Mouse (Mus musculus) adrenal gland, postnatal 10 days (tissue): ENCODE data around the gene E130116L18Rik. TPM values are rescaled to one million over a fixed set of nuclear protein-coding genes. Genes with fewer than 3 reads are reported as not detected.
"Not testable (repeated sequence)": the region's sequence is repeated elsewhere in the genome, so short reads cannot be mapped to it uniquely, and the experiment has no call there.

Source experiments
- DNase-seq: peaks from one replicate; pipeline ENCODE4 v3.0.0; 2021; ENCODE audit warnings: mixed read lengths
- long read RNA-seq, 2 experiments: library from polyadenylated mRNA; stranded (forward); transcript quantifications; one replicate each; pipeline ENCODE4 v2.0.0; 2021
- total RNA-seq, 2 experiments: library from RNA; stranded (reverse); gene quantifications; 2 replicates each; pipeline ENCODE4 v1.2.3; 2021

The E130116L18Rik gene
- not detected for total RNA-seq
- long read RNA-seq, experiment 1 = 0 reads
- long read RNA-seq, experiment 2 = 0 reads

DNA sequence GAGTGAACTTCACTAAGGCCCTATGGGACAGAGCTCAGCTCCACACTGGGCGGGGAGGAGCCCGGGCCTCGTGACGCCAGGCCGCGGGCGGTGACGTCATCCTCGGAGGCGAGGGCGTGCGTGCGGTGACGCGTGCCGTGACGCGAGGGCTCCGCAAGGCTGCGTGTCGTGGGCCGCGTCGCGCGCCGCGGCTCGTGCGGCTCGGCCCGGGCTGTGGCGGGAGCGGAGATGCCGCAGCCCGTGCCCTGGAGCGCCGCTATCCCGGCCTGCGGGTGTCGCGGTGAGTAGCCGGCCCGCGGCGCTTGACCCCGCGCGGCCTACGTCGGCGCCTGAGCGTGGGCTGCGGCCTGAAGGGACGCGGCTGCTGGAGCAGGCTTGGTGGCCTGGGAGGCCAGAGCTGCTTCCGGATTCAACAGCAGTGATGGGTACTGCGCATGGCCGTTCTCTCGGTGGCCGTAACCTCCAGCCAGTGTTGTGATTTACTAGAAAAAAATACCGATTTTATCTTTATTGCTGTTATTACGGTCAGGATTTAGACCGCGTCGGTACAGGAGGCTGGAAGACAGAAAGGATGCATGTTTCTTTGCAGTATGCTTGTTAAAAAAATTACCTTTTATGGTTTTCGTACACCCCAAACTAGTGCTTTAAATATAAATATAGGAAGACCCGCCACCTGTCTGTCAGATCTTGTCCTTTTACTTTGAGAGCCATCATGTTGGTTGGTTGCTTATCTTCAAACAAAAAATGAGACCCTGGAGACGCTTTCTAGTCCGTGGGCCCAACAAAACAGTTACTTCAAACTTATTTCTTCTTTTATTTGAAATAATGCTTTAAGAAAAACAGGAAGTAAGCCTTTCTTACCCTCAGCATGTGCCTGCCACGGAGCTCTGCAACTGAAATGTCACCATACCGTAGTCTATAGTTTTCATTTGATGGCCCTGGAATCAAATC lies at the start of gene E130116L18Rik:
E130116L18Rik (minus strand) TSS at position 402 of the 951 bp plus-strand sequence.
- DNase-seq = peak; percentile 94

DNA sequence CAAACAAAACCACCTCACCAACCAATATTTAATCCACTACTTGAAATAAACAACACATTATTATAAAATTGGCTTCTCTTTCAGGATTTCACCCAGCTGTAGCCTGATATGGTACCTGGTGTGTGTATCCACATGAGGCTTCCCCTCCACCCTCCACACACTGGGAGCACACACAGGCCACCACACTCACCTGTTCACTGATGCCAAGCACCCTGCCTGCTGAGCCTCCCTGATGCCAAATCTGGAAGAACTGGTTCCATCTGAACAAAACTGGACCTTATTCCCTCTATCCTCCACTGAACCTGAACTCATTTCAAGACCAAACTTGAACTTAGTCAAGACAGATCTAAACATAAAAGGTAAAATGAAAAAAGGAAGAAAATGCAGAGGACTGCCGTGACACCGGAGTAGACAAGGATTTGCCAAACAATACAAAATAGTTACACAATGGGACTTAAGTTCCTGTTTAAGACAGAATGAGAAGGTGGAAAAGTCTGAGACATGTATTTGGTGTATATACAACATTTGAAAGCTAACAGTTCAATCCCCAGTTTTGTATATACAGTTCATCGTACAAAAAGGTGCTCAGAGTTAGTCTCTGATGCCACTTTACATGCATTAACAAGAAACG lies 45.4 kb upstream of the E130116L18Rik start:
- DNase-seq = no peak

DNA sequence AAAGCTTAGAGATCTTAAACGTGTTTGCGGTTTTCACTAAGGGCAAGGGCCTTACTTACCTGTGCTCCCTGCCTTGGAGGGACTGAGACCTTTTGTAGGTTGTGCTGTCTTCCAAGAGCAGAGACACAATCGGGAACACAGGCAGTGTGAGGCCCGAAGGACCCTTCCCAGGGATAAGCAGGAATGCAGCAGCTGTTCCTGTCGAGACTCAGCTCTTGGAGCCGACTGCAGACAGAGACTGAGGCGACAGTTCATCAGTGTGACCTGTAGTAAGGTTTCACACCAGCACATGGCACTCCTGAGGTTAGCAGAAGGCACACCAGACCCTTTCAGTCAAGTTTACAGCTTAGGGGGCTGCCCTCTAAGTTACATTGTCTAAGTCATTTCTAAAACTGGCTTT lies 39.3 kb upstream of the E130116L18Rik start:
- no peak for DNase-seq

DNA sequence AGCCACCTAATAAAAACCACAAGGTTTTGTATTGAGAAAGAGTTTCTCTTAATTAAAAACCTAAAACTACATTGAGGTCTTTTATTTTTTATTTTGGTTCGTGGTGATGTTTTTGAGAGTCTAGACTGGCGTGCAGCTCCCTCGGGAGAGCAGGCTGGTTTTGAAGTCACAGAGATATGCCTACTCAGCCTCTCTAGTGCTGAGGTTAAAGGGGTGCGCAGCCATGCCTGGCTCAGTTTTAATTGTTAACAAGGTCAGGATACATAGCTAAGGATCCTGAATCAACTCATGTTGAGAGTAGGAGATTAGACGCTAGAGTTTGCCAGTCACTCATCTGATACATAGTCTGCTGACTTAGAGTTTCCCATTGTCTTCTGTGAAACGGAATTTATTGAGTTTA lies 38.5 kb upstream of the E130116L18Rik start:
- no peak for DNase-seq

DNA sequence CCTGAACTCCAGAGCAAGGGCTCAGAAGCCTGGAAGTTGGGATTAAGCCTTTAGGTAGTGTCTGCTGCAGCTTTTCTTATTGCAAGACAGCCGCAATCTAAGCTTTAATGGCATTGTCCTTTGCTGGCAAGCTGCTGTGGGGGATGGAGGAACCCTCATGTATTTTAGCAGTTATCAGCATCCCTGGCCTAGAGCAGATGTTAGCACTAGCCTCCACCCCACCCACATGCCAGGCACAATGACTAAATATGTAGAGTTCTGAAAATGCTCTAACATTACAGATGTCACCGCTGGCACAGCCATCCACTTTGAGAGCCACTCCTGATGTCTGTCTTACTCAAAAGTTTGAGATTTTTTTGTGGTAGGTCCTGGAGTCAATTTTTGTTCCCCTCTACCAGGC lies 33.7 kb upstream of the E130116L18Rik start:
- no peak for DNase-seq

DNA sequence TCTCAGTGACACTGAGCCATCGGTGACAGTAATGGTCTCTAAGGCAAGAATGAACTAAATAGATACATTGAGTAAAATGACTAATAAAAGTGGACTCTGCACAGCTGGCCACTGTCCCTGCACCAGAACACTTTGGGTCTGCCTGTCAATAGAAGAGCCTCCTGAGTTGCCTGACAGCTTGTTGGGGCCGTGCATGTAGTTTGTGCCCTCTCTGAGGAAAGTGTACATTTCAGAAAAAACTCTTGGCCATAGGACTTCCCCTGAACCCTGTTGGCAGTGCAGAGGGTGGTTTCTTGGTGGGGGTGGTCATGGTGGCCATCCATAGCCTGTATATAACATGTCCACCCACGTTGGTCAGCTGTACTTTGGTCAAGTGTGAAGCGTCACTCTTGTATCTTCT lies 31.5 kb upstream of the E130116L18Rik start:
- no peak for DNase-seq

DNA sequence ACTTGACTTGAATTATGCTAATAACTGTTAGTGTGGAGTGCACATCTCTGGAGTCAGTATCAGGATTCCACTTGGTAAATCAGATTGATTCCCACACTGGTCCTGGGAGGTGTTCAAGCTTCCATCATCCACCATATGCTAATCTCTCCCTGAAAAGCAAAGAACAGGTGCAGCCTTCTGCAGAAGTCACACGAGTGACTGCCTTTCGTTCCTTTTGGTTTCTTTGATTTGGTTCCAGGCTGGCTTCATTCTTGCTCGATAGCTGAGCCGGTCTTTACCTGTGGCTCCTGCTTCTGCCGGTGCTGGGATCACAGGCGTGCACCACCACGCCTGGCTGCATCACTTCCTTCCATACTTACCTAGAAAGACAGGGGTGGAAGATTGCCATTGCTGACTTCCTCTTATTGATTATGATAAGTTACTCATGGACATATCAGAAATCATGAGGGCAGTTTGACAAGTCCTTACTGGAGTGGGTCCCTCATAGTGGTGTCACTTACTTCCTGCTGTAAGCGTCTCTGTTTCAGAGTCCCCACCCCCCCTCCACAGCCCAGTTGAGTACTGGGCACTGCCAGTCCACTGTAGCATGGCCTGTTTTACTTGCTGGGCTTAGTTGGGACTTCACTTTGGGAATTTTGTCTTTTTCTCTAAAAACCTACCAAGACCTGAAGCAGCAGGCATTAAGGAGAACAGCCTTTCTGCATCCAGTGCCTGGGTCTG lies 30.0 kb upstream of the E130116L18Rik start:
- no peak for DNase-seq

DNA sequence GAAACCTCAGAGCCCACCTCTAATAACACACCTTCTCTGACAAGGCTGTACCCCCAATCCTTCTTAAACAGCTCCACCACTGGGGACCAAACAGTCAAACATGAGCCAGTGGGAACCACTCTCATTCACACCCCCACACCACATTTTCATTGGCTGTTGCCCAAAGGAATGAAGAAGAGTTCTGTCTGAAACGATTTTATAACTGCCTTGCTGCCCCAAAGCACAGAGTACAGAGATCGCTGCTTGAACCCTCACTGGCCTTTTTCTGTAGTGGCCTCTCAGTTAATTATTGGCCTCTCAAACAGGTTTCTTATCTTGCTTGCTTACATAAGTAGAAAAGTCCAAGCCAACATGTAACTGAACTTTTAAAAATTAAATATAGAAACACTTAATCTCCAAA lies 29.5 kb upstream of the E130116L18Rik start:
- DNase-seq = no peak

DNA sequence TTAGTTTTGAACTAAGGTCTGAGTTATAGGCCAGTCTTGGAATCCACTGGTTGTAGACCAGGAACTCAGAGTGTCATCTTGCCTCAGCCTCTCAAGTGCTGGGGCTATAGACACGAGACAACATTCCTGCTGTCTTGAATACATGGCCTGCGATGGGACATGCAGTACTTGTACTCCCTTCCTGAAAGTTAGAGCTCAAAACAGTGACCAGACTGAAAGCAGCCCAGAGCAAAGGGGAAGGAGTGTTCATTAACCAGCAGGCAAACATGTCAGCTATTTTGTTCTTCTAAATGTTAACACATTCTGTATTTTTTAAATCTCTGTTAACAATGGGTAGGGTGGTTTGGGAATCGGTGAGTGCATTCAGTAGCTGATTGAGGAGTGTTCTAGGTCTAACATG lies 24.1 kb upstream of the E130116L18Rik start:
- no peak for DNase-seq

DNA sequence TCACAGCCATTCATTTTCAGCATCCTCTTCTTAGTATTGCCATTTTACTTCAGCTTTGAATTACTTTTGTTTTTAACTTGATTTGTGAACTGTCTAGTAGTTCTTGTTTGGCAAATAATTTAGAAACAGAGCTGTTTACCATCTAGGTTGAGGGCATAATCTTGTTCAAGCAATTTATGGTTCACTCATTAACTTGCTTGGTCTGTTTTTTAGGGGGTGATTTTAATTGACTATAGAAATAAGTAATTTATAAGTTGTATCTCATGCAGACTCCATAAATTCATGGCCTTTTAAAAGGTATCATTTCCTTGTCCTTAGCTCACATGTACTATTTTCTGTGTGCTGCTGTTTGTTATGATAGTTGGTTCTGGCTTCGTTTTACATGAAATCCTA lies 23.5 kb upstream of the E130116L18Rik start:
- no peak for DNase-seq

DNA sequence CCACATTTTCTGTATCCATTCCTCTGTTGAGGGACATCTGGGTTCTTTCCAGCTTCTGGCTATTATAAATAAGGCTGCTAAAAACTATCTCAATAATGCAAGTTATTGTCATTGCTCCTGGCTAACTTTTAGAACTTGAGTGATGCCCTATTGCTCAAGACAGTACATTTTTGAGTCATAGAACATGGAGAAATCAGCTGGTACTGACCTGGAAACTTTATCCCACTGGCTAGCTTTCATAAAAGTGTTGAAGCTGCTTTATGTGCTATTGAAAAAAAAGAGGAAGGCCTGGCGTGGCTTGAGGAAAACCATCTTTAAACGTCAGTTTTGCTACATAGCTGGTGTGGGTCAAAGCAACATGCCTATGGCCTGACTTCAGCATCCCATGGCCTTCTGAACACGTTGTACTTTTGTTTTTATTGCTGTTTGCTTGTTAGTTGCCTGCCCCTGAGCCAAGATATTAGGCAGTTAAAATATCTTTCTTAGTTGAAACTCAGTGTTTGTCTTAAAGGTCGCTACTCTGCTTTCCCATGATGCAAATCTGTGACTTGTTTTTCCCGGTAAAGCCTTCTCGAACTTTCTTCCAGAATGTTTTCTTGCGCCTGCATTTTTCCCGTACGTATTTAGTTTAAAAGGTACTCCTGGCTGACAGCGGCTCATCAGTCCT lies 23.0 kb upstream of the E130116L18Rik start:
- DNase-seq = no peak

DNA sequence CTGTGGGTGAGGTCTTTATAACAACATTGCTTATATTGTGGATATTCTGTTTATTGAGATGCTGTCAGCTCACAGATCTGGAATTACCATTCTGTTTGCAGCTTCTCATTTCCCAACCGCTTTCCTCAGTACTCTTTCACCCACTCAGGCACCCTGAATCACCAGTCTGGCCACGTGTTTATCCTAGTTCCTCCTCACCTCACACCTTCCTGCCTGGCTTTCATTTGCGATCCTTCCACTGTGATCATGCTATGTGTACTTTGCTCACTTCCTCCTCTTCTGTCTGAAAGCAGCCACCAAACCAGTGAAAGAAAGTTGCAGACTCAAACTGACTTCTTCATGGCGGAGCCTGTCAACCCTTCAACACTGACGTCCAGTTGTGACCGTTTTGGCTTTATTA lies 20.1 kb upstream of the E130116L18Rik start:
- no peak for DNase-seq

DNA sequence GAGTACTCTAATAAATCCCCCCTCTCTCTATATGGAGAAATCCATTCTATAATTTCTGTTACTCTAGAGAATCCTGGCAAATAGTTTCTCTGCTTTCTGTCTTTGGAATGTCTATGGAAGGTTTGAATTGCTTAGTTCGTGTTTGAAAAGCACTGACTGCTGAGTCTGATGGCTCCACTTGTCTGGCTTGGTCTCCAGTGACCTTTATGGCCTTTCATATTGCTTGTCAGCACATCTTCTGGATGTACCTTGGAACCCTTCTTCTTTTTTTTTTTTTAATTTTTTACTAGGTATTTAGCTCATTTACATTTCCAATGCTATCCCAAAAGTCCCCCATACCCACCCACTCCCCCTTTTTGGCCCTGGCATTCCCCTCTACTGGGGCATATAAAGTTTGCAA lies 1.4 kb upstream of the E130116L18Rik start:
- DNase-seq = not testable (repeated sequence)

DNA sequence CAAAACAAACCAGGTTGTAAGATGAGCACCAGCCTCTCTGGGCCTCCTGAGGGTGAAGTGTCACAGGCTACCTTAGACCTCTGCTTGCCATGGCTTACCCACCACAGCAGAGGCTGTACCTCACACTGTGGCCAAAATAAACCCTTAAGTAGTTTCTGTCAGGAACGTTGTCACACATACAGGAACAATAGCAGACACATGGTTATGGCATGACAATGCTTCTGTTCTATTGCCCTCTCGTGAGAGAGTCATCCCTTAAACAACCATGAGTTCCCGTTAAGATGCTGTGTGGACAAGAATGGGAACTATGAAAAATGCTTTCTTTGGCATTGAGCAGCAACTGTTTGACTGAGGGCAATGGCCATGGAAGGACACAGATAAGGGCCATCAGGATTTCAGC lies 1.3 kb downstream of the E130116L18Rik start, which contains the start of gene Galnt11:
Galnt11 (plus strand) TSS at position 301 of the 400 bp plus-strand sequence.
- DNase-seq = no peak

DNA sequence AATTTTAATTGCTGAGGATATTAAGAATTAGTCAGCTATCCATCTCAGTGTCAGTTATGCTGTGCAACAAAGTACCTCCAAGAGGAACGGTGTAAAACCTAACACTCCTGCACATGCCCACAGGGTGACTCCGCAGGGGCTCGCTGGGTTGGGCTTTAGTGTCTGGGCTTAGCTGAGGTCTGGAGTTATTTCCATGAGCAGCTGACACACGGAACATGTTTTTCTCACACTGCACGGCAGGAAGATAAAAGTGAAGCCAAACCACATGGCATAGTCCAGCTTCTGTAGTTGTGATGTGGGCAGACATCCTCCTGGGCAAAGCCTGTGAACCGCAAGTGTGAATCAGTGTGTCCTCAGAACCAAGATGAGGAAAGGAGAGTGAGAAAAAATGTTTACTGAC lies 7.9 kb downstream of the E130116L18Rik start:
- no peak for DNase-seq

DNA sequence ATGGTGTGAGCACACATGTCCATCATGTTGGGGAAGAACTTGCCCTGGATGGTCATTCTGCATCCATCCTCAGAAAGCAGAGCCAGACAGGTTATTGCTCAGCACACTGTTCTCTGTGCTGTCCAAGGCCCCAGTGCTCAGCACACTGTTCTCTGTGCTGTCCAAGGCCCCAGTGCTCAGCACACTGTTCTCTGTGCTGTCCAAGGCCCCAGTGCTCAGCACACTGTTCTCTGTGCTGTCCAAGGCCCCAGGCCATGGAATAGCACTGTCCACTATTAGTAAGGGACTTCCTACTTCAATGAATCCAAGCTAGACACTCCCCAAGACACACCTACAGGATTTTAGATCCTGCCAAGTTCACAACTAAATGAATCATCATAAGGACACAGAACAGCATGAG lies 9.7 kb downstream of the E130116L18Rik start:
- DNase-seq = not testable (repeated sequence)

DNA sequence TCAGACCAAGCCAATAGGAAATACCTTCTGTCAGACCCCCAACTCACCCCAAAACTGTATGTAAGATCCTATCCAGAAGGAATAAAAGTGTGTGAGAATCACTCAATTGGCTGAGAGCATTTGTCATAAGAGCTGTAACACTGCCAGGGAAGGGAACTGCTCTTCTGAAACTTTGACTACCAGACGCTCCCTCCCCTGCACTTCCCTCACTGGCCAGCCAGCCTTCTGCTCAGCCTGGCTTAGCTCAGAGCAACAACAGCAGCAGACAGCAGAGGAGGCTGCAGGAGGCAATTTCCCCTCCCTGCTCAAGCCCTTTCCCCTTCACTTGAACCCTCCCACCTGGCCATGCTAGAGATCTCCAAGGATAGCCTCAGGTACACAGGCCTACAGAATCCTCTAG lies 11.1 kb downstream of the E130116L18Rik start:
- DNase-seq = no peak

DNA sequence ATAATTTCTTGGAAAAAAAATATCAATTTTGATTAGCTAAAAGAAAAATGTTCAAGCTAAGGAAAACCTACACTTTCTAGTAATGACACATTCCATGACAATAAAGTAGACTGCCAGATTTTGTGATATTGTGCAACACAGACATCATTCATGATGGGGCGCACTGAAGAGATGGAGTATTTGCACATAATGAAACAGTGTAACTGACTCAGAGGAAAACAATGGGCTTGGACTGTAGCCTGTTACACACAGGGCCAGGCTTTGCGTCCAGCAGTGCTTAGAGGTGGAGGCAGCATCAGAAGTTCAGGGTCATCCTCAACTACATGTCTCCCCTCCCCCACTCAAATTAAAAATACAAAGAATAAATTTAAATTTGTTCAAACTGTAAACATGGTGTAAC lies 32.4 kb downstream of the E130116L18Rik start:
- peak; percentile 18 for DNase-seq

DNA sequence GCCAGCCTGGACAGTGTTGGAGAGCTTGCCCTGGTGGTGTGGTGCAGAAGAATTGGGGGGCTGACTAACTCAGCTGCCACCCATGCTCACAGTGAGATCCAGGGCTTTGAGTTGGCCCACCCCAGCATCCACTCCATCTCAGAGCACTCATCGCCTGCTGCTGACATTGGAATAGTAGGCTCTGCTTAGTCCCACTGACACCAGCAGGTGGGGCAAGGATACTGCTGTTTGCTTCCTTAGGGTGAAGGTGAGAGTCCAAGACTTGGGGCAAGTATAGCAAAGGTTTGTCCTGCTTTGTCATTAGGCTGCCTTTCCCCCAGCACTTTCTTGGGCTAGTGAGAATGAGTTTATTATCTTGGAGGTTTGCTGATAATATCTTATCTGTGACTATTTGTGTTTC lies 34.2 kb downstream of the E130116L18Rik start:
- DNase-seq = peak; percentile 47

DNA sequence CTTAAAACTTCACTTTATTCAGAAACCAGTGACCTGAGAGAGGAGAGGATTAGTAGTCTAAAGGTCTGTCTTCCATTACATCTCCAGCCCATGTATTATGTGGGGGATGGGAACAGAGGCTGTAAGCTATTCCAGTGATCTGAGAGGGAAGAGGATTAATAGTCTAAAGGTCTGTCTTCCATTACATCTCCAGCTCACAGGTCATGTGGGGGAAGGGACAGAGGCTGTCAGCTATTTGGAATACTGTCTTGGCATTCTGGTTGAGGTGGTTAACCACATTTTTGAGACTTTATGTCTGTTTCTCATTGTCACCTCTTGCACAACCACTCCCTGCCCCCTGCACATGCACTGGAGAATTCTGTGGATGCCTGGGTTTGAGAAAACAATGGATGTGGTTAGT lies 35.2 kb downstream of the E130116L18Rik start:
- no peak for DNase-seq

DNA sequence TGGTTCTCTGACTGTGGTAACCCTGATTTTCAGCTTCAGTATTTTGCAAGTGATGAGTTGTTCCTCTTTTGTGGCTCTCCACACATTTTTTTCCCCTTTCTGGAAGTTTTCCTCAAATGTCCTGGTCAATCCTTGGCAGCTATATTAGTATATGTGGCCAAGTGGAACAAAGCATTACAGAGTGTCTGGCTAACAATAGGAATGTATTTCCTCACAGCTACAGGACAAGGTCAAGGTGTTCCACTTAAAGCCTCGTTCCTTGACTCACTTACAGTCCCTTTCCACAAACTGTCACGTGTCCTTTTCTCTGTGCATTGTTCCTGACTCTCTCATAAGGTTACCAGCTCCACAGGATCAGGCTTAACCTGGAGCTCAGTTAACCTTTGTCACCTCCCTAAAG lies 38.4 kb downstream of the E130116L18Rik start:
- no peak for DNase-seq

DNA sequence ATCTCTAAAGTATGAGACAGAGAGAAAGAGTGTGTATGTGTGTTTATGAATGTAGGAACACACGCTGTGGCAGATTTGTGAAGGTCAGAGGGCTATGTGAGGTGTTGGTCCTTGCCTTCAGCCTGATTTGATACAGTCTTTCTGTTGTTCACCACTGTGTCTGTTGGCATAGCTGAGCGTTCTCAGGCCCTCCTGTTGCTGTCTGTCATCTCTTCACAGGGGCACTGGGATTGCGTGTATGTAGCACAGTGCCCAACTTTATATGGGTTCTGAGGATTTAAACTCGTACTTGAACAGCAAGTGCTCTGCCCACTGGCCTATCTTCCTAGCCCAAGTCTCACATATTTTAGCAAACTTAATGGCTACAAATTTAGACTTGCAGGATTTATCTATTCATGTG lies 39.4 kb downstream of the E130116L18Rik start:
- DNase-seq = no peak
